Mouse (Mus musculus): ENCODE measurements at regions not wholly inside any gene's neighbourhood (a gene's known extent, or its start where the extent isn't known, plus 50 kb on each side); places are given as distances from the start of the nearest gene placed in this dataset.

GRCm38 (mm10) chr12:29118336-29118735 is 366.7 kb downstream of the Eipr1 start:
- 66% methylated on average over 2 of the region's 2 CpGs for WGBS
- H3K4me3 ChIP-seq, result no peak overlapping the region
- H3K4me1 ChIP-seq (ENCODE audit: control insufficient read depth, insufficient read depth, low read length), result no peaks in the 10 kb centered on the region
- no peaks in the 10 kb centered on the region for H3K36me3 ChIP-seq (ENCODE audit: control insufficient read depth, insufficient read depth, low read length)
- no peak for DNase-seq
- H3K27me3 ChIP-seq (ENCODE audit: control insufficient read depth, insufficient read depth, low read length), result no peaks in the 10 kb centered on the region
- no peaks in the 10 kb centered on the region for H3K79me2 ChIP-seq (replicated peaks; ENCODE audit: control insufficient read depth, insufficient read depth, low read length)
- TF ChIP-seq POLR2A (IDR thresholded peaks at IDR 0.05; ENCODE audit: insufficient read depth, low read depth, low read length) (no peak), EP300 (IDR thresholded peaks at IDR 0.05; ENCODE audit: insufficient read depth, low read depth, low read length) (no peak), CTCF (IDR thresholded peaks at IDR 0.05) (no peak)
- intact Hi-C loops (cut with DNase I), result no loop called here
- no peak overlapping the region for H3K27ac ChIP-seq
- H3K9ac ChIP-seq (ENCODE audit: low read depth, low read length), result no peak overlapping the region

GRCm38 (mm10) chr12:29121159-29121558 is 369.6 kb downstream of the Eipr1 start:
- H3K4me1 ChIP-seq (ENCODE audit: control insufficient read depth, insufficient read depth, low read length), result no peaks in the 10 kb centered on the region
- intact Hi-C loops (cut with DNase I), result no loop called here
- WGBS, result 83% methylated on average over 2 of the region's 2 CpGs
- TF ChIP-seq POLR2A (IDR thresholded peaks at IDR 0.05; ENCODE audit: insufficient read depth, low read depth, low read length), result no peak
- no peak for TF ChIP-seq EP300 (IDR thresholded peaks at IDR 0.05; ENCODE audit: insufficient read depth, low read depth, low read length)
- no peak for TF ChIP-seq CTCF (IDR thresholded peaks at IDR 0.05)
- no peak overlapping the region for H3K4me3 ChIP-seq
- DNase-seq, result no peak
- no peaks in the 10 kb centered on the region for H3K79me2 ChIP-seq (replicated peaks; ENCODE audit: control insufficient read depth, insufficient read depth, low read length)
- no peak overlapping the region for H3K9ac ChIP-seq (ENCODE audit: low read depth, low read length)
- H3K27me3 ChIP-seq (ENCODE audit: control insufficient read depth, insufficient read depth, low read length), result no peaks in the 10 kb centered on the region
- H3K27ac ChIP-seq, result no peak overlapping the region
- H3K36me3 ChIP-seq (ENCODE audit: control insufficient read depth, insufficient read depth, low read length), result no peaks in the 10 kb centered on the region

DNA sequence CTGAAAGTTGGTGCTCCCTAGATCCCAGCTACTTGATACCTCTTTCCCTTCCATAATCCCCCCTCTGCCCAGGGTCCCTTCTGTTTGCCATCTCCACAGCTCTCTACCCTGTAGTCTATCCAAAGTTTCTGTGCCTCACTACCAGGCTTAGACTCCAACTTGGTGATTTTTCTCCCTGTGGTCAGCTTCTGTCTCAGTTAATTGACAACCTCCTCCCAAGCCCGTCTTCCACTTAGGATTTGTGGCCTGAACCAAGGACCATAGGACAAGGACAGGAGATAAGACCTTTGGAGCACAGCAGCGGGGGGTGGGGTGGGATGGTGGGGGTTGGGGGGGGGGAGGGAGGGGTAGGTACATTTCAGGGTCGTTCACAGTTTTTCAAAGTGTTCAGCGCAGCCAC is 371.3 kb downstream of the Eipr1 start:
- Histone ChIP-seq H3K4me1 (ENCODE audit: control insufficient read depth, insufficient read depth, low read length) (no peaks in the 10 kb centered on the region), H3K27ac (no peak overlapping the region), H3K36me3 (ENCODE audit: control insufficient read depth, insufficient read depth, low read length) (no peaks in the 10 kb centered on the region), H3K4me3 (no peak overlapping the region), H3K9ac (ENCODE audit: low read depth, low read length) (no peak overlapping the region), H3K79me2 (replicated peaks; ENCODE audit: control insufficient read depth, insufficient read depth, low read length) (no peaks in the 10 kb centered on the region), H3K27me3 (ENCODE audit: control insufficient read depth, insufficient read depth, low read length) (no peaks in the 10 kb centered on the region)
- intact Hi-C loops (cut with DNase I), result no loop called here
- TF ChIP-seq EP300 (IDR thresholded peaks at IDR 0.05; ENCODE audit: insufficient read depth, low read depth, low read length) (no peak), CTCF (IDR thresholded peaks at IDR 0.05) (no peak), POLR2A (IDR thresholded peaks at IDR 0.05; ENCODE audit: insufficient read depth, low read depth, low read length) (no peak)
- DNase-seq, result no peak
- 50% methylated on average over 4 of the region's 4 CpGs for WGBS

- 70% methylated on average over 7 of the region's 7 CpGs for WGBS
- H3K4me3 ChIP-seq, result no peak overlapping the region
- H3K4me1 ChIP-seq (ENCODE audit: control insufficient read depth, insufficient read depth, low read length), result no peaks in the 10 kb centered on the region
- H3K9ac ChIP-seq (ENCODE audit: low read depth, low read length), result no peak overlapping the region
- intact Hi-C loops (cut with DNase I), result no loop called here
- no peak overlapping the region for H3K27ac ChIP-seq
- no peaks in the 10 kb centered on the region for H3K36me3 ChIP-seq (ENCODE audit: control insufficient read depth, insufficient read depth, low read length)
- no peak for TF ChIP-seq EP300 (IDR thresholded peaks at IDR 0.05; ENCODE audit: insufficient read depth, low read depth, low read length)
- no peak for TF ChIP-seq CTCF (IDR thresholded peaks at IDR 0.05)
- no peak for TF ChIP-seq POLR2A (IDR thresholded peaks at IDR 0.05; ENCODE audit: insufficient read depth, low read depth, low read length)
- no peaks in the 10 kb centered on the region for H3K79me2 ChIP-seq (replicated peaks; ENCODE audit: control insufficient read depth, insufficient read depth, low read length)
- no peak for DNase-seq
- no peaks in the 10 kb centered on the region for H3K27me3 ChIP-seq (ENCODE audit: control insufficient read depth, insufficient read depth, low read length)
Observed at GRCm38 (mm10) chr12:29124079-29124668, 372.6 kb downstream of the Eipr1 start.

GRCm38 (mm10) chr12:29128844-29129243 is 377.2 kb downstream of the Eipr1 start:
- TF ChIP-seq CTCF (IDR thresholded peaks at IDR 0.05) (peak; percentile 48), POLR2A (IDR thresholded peaks at IDR 0.05; ENCODE audit: insufficient read depth, low read depth, low read length) (no peak), EP300 (IDR thresholded peaks at IDR 0.05; ENCODE audit: insufficient read depth, low read depth, low read length) (no peak)
- H3K9ac ChIP-seq (ENCODE audit: low read depth, low read length), result no peak overlapping the region
- H3K79me2 ChIP-seq (replicated peaks; ENCODE audit: control insufficient read depth, insufficient read depth, low read length), result no peaks in the 10 kb centered on the region
- no peak overlapping the region for H3K4me3 ChIP-seq
- 31% methylated on average over 10 of the region's 10 CpGs for WGBS
- H3K4me1 ChIP-seq (ENCODE audit: control insufficient read depth, insufficient read depth, low read length), result no peaks in the 10 kb centered on the region
- no peaks in the 10 kb centered on the region for H3K36me3 ChIP-seq (ENCODE audit: control insufficient read depth, insufficient read depth, low read length)
- no peak for DNase-seq
- H3K27me3 ChIP-seq (ENCODE audit: control insufficient read depth, insufficient read depth, low read length), result no peaks in the 10 kb centered on the region
- no peak overlapping the region for H3K27ac ChIP-seq
- intact Hi-C loops (cut with DNase I), result no loop called here

- DNase-seq, result no peak
- TF ChIP-seq EP300 (IDR thresholded peaks at IDR 0.05; ENCODE audit: insufficient read depth, low read depth, low read length) (no peak), POLR2A (IDR thresholded peaks at IDR 0.05; ENCODE audit: insufficient read depth, low read depth, low read length) (no peak), CTCF (IDR thresholded peaks at IDR 0.05) (no peak)
- Histone ChIP-seq H3K9ac (ENCODE audit: low read depth, low read length) (no peak overlapping the region), H3K79me2 (replicated peaks; ENCODE audit: control insufficient read depth, insufficient read depth, low read length) (no peaks in the 10 kb centered on the region), H3K36me3 (ENCODE audit: control insufficient read depth, insufficient read depth, low read length) (no peaks in the 10 kb centered on the region), H3K4me1 (ENCODE audit: control insufficient read depth, insufficient read depth, low read length) (no peaks in the 10 kb centered on the region), H3K27me3 (ENCODE audit: control insufficient read depth, insufficient read depth, low read length) (no peaks in the 10 kb centered on the region), H3K4me3 (no peak overlapping the region), H3K27ac (no peak overlapping the region)
- WGBS, result 39% methylated on average over 4 of the region's 4 CpGs
- intact Hi-C loops (cut with DNase I), result no loop called here
Observed at GRCm38 (mm10) chr12:29129331-29129730, 377.7 kb downstream of the Eipr1 start.

Data from heart, adult 2 months (tissue).